ENCODE assay signal across 10 mouse cellular contexts in the genomic region with DNA sequence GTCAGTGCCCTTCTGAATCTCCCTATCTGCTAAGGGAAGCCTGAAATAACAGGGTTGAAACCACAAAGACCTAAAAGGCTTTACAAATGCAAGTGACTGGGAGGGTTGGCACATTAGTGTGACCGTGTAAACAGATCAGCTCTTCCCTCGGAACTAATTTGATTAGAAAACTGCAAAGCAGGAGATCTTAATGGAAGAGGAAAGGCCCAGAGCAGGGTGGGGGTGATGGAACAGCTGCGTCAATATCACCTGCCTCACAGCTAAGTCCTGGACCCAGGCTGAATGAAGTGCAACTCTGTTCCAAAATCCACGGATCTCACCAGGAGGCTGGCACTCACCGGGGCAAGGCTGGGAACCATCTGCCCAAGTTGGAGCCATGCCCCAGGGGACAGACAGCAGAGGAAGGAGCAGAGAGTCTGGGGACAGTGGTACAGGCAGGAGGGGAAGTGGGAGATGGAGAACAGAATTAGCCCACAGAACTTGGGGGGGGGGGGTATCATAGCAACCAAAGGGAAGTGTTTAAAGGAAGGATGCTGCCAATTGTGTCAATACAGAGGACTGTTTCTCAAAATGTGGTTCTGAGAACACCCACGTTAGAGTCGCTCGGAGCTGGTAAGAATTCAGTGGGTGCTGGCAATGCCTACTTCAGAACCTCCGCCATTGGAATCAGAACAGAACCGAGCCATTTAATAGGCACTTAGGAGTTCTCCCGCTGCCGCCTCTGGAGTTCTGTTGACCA. TPM values are rescaled to one million over a fixed set of nuclear protein-coding genes. Genes with fewer than 3 reads are reported as not detected.
A peak's percentile ranks its signal among the peaks of the same experiment; 100 is the strongest.
DNase-seq lines count a peak whose midpoint lies in the region; ATAC-seq and TF ChIP-seq lines count a peak whose summit lies in the region.
"Had no signal": no experiment of that assay in that cellular context is flagged by ENCODE, and none has a peak within 500 bp of the region (broad histone marks: within the 10 kb centered on the region; RNA-seq: fewer than 3 reads in every experiment).

No protein-coding gene starts in this region.

- DNase-seq in cerebellum, postnatal 14 days = peak; percentile 91 to 96
- DNase-seq in midbrain, embryonic 11.5 days (ENCODE audit: low spot score, missing footprints) = no peak
- DNase-seq in spleen, postnatal 4 days (ENCODE audit: low spot score in 2 of 2) = no peak
- DNase-seq in spleen, adult 12 weeks (ENCODE audit: low spot score) = no peak
- no peak for DNase-seq in gastrocnemius, postnatal 36 days
- DNase-seq in embryo, embryonic 10 days (ENCODE audit: low spot score) = no peak

- H3K9ac ChIP-seq in ES-Bruce4 (ENCODE audit: low read depth, poor library complexity, severe bottlenecking) = peak overlapping the region; percentile 10; the same call in 1 of the 2 replicates
- H3K9ac ChIP-seq in hindbrain, embryonic 12.5 days = no peak overlapping the region
- H3K9ac ChIP-seq in midbrain, embryonic 11.5 days (ENCODE audit: low read length) = no peak overlapping the region
- H3K9ac ChIP-seq: liver, embryonic 14.5 days had no signal

- TF ChIP-seq CTCF in ES-Bruce4 (IDR thresholded peaks at IDR 0.05; ENCODE audit: low read depth, low read length) = no peak

- WGBS in hindbrain, embryonic 12.5 days = 58% methylated on average over 12 of the region's 12 CpGs
- 62% methylated on average over 12 of the region's 12 CpGs for WGBS in midbrain, embryonic 11.5 days

- H3K27ac ChIP-seq in ES-Bruce4 (ENCODE audit: insufficient read depth, low read length) = peak overlapping the region; percentile 86
- peak overlapping the region; percentile 62 for H3K27ac ChIP-seq in hindbrain, embryonic 12.5 days
- no peak overlapping the region; the same call in 1 of the 2 replicates for H3K27ac ChIP-seq in midbrain, embryonic 11.5 days (ENCODE audit: low read depth, low read length)
- H3K27ac ChIP-seq: liver, embryonic 14.5 days had no signal

- ATAC-seq in hindbrain, embryonic 12.5 days (ENCODE audit: low FRiP score) = peak; percentile 75
- peak; percentile 55 for ATAC-seq in midbrain, embryonic 11.5 days (ENCODE audit: low FRiP score)

- intact Hi-C loops in gastrocnemius, postnatal 36 days (cut with DNase I) = no loop called here

- no peak overlapping the region for H3K4me2 ChIP-seq in hindbrain, embryonic 12.5 days (replicated peaks)
- H3K4me2 ChIP-seq in midbrain, embryonic 11.5 days = no peak overlapping the region

- TF ChIP-seq EP300 in ES-Bruce4 (IDR thresholded peaks at IDR 0.05; ENCODE audit: insufficient read depth, low read depth, low read length) = no peak

- peak overlapping the region; percentile 57 for H3K4me3 ChIP-seq in ES-Bruce4 (ENCODE audit: low read depth, low read length)
- no peak overlapping the region for H3K4me3 ChIP-seq in hindbrain, embryonic 12.5 days
- no peak overlapping the region for H3K4me3 ChIP-seq in midbrain, embryonic 11.5 days (ENCODE audit: low read depth, low read length)

- TF ChIP-seq POLR2A in ES-Bruce4 (IDR thresholded peaks at IDR 0.05; ENCODE audit: insufficient read depth, low read length) = no peak

- no peaks in the 10 kb centered on the region for H3K27me3 ChIP-seq in ES-Bruce4 (ENCODE audit: control insufficient read depth, insufficient read depth, low read length, poor library complexity, severe bottlenecking)
- no peaks in the 10 kb centered on the region for H3K27me3 ChIP-seq in hindbrain, embryonic 12.5 days
- H3K27me3 ChIP-seq in midbrain, embryonic 11.5 days (ENCODE audit: control insufficient read depth, insufficient read depth, low read length) = no peaks in the 10 kb centered on the region

- no peaks in the 10 kb centered on the region for H3K36me3 ChIP-seq in ES-Bruce4 (ENCODE audit: control insufficient read depth, insufficient read depth, low read length, poor library complexity, severe bottlenecking)
- H3K36me3 ChIP-seq in hindbrain, embryonic 12.5 days = no peaks in the 10 kb centered on the region
- H3K36me3 ChIP-seq in midbrain, embryonic 11.5 days (ENCODE audit: control insufficient read depth, insufficient read depth, low read length) = no peaks in the 10 kb centered on the region
- H3K36me3 ChIP-seq: G1E had no signal

- no peaks in the 10 kb centered on the region for H3K9me3 ChIP-seq in ES-Bruce4 (replicated peaks; ENCODE audit: control insufficient read depth, insufficient read depth, low read length, poor library complexity, severe bottlenecking)
- H3K9me3 ChIP-seq in hindbrain, embryonic 12.5 days (replicated peaks) = no peaks in the 10 kb centered on the region
- no peaks in the 10 kb centered on the region for H3K9me3 ChIP-seq in midbrain, embryonic 11.5 days (ENCODE audit: control insufficient read depth, low read length)
- H3K9me3 ChIP-seq: G1E had no signal

- H3K4me1 ChIP-seq in ES-Bruce4 (ENCODE audit: control insufficient read depth, insufficient read depth, low read length) = no peaks in the 10 kb centered on the region
- H3K4me1 ChIP-seq in hindbrain, embryonic 12.5 days = peaks cover 5% of the 10 kb centered on the region; the same call in 1 of the 2 replicates
- H3K4me1 ChIP-seq in midbrain, embryonic 11.5 days (ENCODE audit: control insufficient read depth, insufficient read depth, low read length) = peaks cover 7% of the 10 kb centered on the region

RNA-seq across cellular contexts. Expression of gene Fra10ac1, which starts 14.4 kb away (rescaled TPM):
- 46.0 and 48.1 TPM in 2 replicates for polyA plus RNA-seq in ES-Bruce4 (2011; ENCODE audit: insufficient read depth, insufficient read length, low read depth, missing spikeins)
- polyA plus RNA-seq in hindbrain, embryonic 12.5 days (2016; fragmentation: Nextera tagmentation; extraction: Ambion mirVana) = 52.7 and 55.2 TPM in 2 replicates
- polyA plus RNA-seq in midbrain, embryonic 11.5 days (2014; fragmentation: Nextera tagmentation; extraction: Ambion mirVana) = 45.7 and 47.5 TPM in 2 replicates
- total RNA-seq in gastrocnemius, postnatal 36 days (2021) = 10 to 100 TPM in 1 of 2 experiments, 1 to 10 TPM in 1; 10.0 to 10.7 TPM

RNA-seq across cellular contexts. Expression of gene Lgi1, which starts 26.0 kb away (rescaled TPM):
- 28.1 and 32.6 TPM in 2 replicates for polyA plus RNA-seq in ES-Bruce4 (2011; ENCODE audit: insufficient read depth, insufficient read length, low read depth, missing spikeins)
- polyA plus RNA-seq in hindbrain, embryonic 12.5 days (2016; fragmentation: Nextera tagmentation; extraction: Ambion mirVana) = 5.2 and 5.5 TPM in 2 replicates
- 2.0 and 2.5 TPM in 2 replicates for polyA plus RNA-seq in midbrain, embryonic 11.5 days (2014; fragmentation: Nextera tagmentation; extraction: Ambion mirVana)
- 1 to 10 TPM; 1.5 to 3.1 TPM for total RNA-seq in gastrocnemius, postnatal 36 days (2021)
- polyA plus RNA-seq: G1E had no signal

Comparison
In these comparisons a context has a peak if more than half of its experiments do, and no peak if none do; other contexts are left out.
1. DNase-seq: peak in cerebellum, postnatal 14 days (2 of 2); none in midbrain, embryonic 11.5 days (single experiment), spleen, postnatal 4 days (0 of 2), spleen, adult 12 weeks (single experiment), gastrocnemius, postnatal 36 days (0 of 2) and embryo, embryonic 10 days (single experiment).